Mouse (Mus musculus) ES-E14 (cell line): ENCODE results near the gene Itga2b.
"Not testable (repeated sequence)": the region's sequence is repeated elsewhere in the genome, so short reads cannot be mapped to it uniquely, and the experiment has no call there.

Source experiments
- CHD2 ChIP-seq: IDR thresholded peaks from 2 replicates; pipeline ENCODE4 v1.6.1; 2014; ENCODE audit warnings: mild to moderate bottlenecking, low read depth, low read length, inconsistent platforms
- HCFC1 ChIP-seq: IDR thresholded peaks from 2 replicates; pipeline ENCODE4 v1.6.1; 2012; ENCODE audit warnings: low read length, inconsistent platforms, borderline replicate concordance; ENCODE audit not compliant: insufficient read depth

GRCm38 (mm10) chr11:102410345-102410744 lies 59.6 kb downstream of the Itga2b start:
- TF ChIP-seq CHD2, HCFC1: not testable (repeated sequence)
